Mouse (Mus musculus) heart, adult 2 months (tissue): ENCODE measurements around the gene Gal3st1.

Experiments
- EP300 ChIP-seq: fragments of 200-500 bp; IDR thresholded peaks from 2 replicates; pipeline ENCODE4 v1.6.1; 2011; ENCODE audit warnings: low read depth, low read length, control low read depth; ENCODE audit not compliant: insufficient read depth
- POLR2A ChIP-seq: fragments of 200-500 bp; IDR thresholded peaks from 2 replicates; pipeline ENCODE4 v1.6.1; 2011; ENCODE audit warnings: mild to moderate bottlenecking, low read depth, low read length, control low read depth; ENCODE audit not compliant: insufficient read depth

DNA sequence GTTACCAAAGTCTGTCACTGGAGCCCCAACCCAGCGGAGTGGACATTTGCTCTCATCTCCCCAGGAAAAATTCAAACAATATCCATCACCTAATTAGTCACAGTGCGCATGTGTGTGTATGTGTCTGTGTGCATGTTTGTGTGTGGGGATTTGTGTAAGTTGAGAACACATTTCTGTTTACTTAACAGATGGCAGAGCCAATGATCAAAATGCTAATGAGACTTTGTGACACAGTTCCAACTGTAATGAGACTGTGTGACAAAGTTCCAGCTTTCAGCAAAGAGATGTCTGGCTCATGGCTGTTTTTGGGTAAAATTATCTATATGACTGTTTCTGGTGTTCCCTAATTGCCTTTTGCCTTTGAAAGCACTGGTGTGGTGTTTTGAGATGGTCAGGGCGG, 47.1 kb upstream of the Gal3st1 start:
- TF ChIP-seq POLR2A (no peak), EP300 (no peak)
